ENCODE assay signal across 8 mouse cellular contexts in the genomic region with DNA sequence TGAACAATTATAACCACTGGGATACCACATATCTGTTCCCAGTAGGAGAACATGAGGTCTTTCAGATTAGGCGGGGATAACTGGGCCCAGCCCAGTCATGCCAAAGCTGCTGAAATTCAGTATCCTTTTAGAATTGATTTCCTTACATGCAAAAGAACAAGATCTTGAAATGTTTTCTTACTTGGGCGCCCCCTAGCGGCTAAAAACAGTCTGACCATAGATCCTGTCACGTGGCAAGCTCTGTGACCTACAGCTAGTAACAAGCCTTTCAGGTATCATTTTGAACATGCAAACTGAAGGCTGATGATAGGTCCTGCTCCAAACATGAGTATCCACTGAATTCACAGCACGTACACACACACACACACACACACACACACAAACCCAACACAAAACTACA. TPM values are rescaled to one million over a fixed set of nuclear protein-coding genes. Genes with fewer than 3 reads are reported as not detected.
A peak's percentile ranks its signal among the peaks of the same experiment; 100 is the strongest.
DNase-seq lines count a peak whose midpoint lies in the region; TF ChIP-seq lines count a peak whose summit lies in the region.
"Had no signal": no experiment of that assay in that cellular context is flagged by ENCODE, and none has a peak within 500 bp of the region (broad histone marks: within the 10 kb centered on the region; RNA-seq: fewer than 3 reads in every experiment).

No protein-coding gene starts in this region.

- H3K36me3 ChIP-seq in C2C12 (ENCODE audit: control insufficient read depth, insufficient read depth) (no peaks in the 10 kb centered on the region), E14TG2a.4 (ENCODE audit: insufficient read depth, low read length) (no peaks in the 10 kb centered on the region)

- peak; percentile 9 for TF ChIP-seq CTCF in C2C12 (IDR thresholded peaks at IDR 0.05; ENCODE audit: control insufficient read depth, insufficient read depth, insufficient read length)
- peak; percentile 44 for TF ChIP-seq CTCF in E14TG2a.4 (conservative IDR thresholded peaks at IDR 0.05; ENCODE audit: low read length)

- DNase-seq in cerebellum, adult 11-12 months, result peak; percentile 71
- DNase-seq in gastrocnemius, adult 8-10 months (ENCODE audit: low spot score in 2 of 2), result peak; percentile 65 to 68
- peak; percentile 70 to 81 for DNase-seq in layer of hippocampus, adult 8-10 months (ENCODE audit: low spot score in 2 of 2)
- DNase-seq in lung, postnatal 25 days (ENCODE audit: low spot score), result peak; percentile 82
- DNase-seq in spleen, postnatal 14 days (ENCODE audit: low spot score in 2 of 2), result peak; percentile 53 to 74

- H3K9me3 ChIP-seq in E14TG2a.4 (ENCODE audit: low read length), result no peaks in the 10 kb centered on the region

- H3ac ChIP-seq in C2C12 (ENCODE audit: control insufficient read depth, insufficient read length, low read depth), result no peak overlapping the region

- peaks cover 16% of the 10 kb centered on the region for H3K4me1 ChIP-seq in E14TG2a.4 (replicated peaks; ENCODE audit: low read depth, low read length)

- H3K4me3 ChIP-seq in C2C12 (ENCODE audit: insufficient read depth, poor library complexity, severe bottlenecking), result no peak overlapping the region
- no peak overlapping the region for H3K4me3 ChIP-seq in E14TG2a.4 (replicated peaks; ENCODE audit: low read length)

- H3K27me3 ChIP-seq in C2C12 (ENCODE audit: control insufficient read depth, insufficient read depth, insufficient read length), result peaks cover 4% of the 10 kb centered on the region
- H3K27me3 ChIP-seq in E14TG2a.4 (ENCODE audit: insufficient read depth, low read length), result peaks cover 21% of the 10 kb centered on the region

- H3K79me2 ChIP-seq in C2C12 (ENCODE audit: control insufficient read depth, insufficient read depth), result no peaks in the 10 kb centered on the region

- H3K79me3 ChIP-seq in C2C12 (ENCODE audit: low read depth), result no peaks in the 10 kb centered on the region

TF ChIP-seq in C2C12, 6 proteins besides CTCF, POLR2A, EP300 and RAD21:
- no peak for TF ChIP-seq FOSL1 (IDR thresholded peaks at IDR 0.05; ENCODE audit: insufficient read depth, low read length, poor library complexity, severe bottlenecking)
- TF ChIP-seq CEBPB (IDR thresholded peaks at IDR 0.05; ENCODE audit: low read depth), result no peak
- no peak for TF ChIP-seq MYOD1 (IDR thresholded peaks at IDR 0.05; ENCODE audit: control insufficient read depth, insufficient read length, low read depth)
- TF ChIP-seq USF1 (IDR thresholded peaks at IDR 0.05; ENCODE audit: low read depth), result peak; percentile 94

RNA-seq across cellular contexts. Expression of a gene that starts 7.1 kb away (rescaled TPM):
- 0.75 TPM for polyA plus RNA-seq in C2C12 (2012; fragmentation: generic; extraction: Trizol)
- 1 to 10 TPM in 3 of 4 experiments, under 1 TPM in 1; 0.73 to 4.3 (median 2.2) TPM for total RNA-seq in gastrocnemius, adult 8-10 months (2022)
- 1,000 to 10,000 TPM; 1,661 to 2,111 (median 1,867) TPM for total RNA-seq in layer of hippocampus, adult 8-10 months (2022)

RNA-seq across cellular contexts. Expression of a gene that starts 11.7 kb away (rescaled TPM):
- 3.0 TPM for polyA plus RNA-seq in C2C12 (2012; fragmentation: generic; extraction: Trizol)
- total RNA-seq in gastrocnemius, adult 8-10 months (2022), result 10 to 100 TPM; 13.4 to 22.6 (median 17.0) TPM
- total RNA-seq in layer of hippocampus, adult 8-10 months (2022), result 1 to 10 TPM in 3 of 4 experiments, under 1 TPM in 1; 0.70 to 2.3 (median 1.9) TPM

RNA-seq across cellular contexts. Expression of a gene that starts 25.8 kb away (rescaled TPM):
- 549 TPM for polyA plus RNA-seq in C2C12 (2012; fragmentation: generic; extraction: Trizol)
- total RNA-seq in gastrocnemius, adult 8-10 months (2022), result 10 to 100 TPM; 29.6 to 34.3 (median 33.3) TPM
- total RNA-seq in layer of hippocampus, adult 8-10 months (2022), result 1 to 10 TPM; 4.6 to 7.8 (median 6.0) TPM

RNA-seq across cellular contexts. Expression of a gene that starts 35.7 kb away (rescaled TPM):
- 0.08 TPM for polyA plus RNA-seq in C2C12 (2012; fragmentation: generic; extraction: Trizol)
- 10 to 100 TPM; 21.4 to 25.1 (median 22.7) TPM for total RNA-seq in gastrocnemius, adult 8-10 months (2022)
- total RNA-seq in layer of hippocampus, adult 8-10 months (2022), result under 1 TPM; 0.23 to 0.36 (median 0.30) TPM

RNA-seq across cellular contexts. Expression of a gene that starts 38.5 kb away (rescaled TPM):
- not detected for polyA plus RNA-seq in C2C12 (2012; fragmentation: generic; extraction: Trizol)
- not detected for total RNA-seq in gastrocnemius, adult 8-10 months (2022)
- total RNA-seq in layer of hippocampus, adult 8-10 months (2022), result under 1 TPM in 1 of 4 experiments, not detected in 3; 0.34 TPM
- total RNA-seq: layer of hippocampus, postnatal 25 days had no signal

Comparison
In these comparisons a context has a peak if more than half of its experiments do, and no peak if none do; other contexts are left out.
1. RNA of a gene that starts 7.1 kb away (total RNA-seq): 1,661 to 2,111 TPM in layer of hippocampus, adult 8-10 months; 0.73 to 4.3 TPM in gastrocnemius, adult 8-10 months; every median in the first group is over 100 times any median in the second.
2. RNA of a gene that starts 11.7 kb away (total RNA-seq): 13.4 to 22.6 TPM in gastrocnemius, adult 8-10 months; 0.70 to 2.3 TPM in layer of hippocampus, adult 8-10 months; every median in the first group is over 4 times any median in the second.
3. Peak in every context shown above with its lines, with median percentiles within 50 percentile points of each other: DNase-seq.